Mouse (Mus musculus) gastrocnemius, postnatal 4 days (tissue): Measurements from ENCODE around the gene Slain1. TPM values are rescaled to one million over a fixed set of nuclear protein-coding genes. Genes with fewer than 3 reads are reported as not detected.
A peak's percentile ranks its signal among the peaks of the same experiment; 100 is the strongest.

Experiments
- DNase-seq, 2 experiments: peaks; one replicate each; pipeline ENCODE4 v3.0.0; 2021 to 2022; ENCODE audit warnings: low spot score in 2 of 2, mixed read lengths in 2 of 2
- total RNA-seq, 2 experiments: library from RNA; stranded (reverse); gene quantifications; 2 replicates each; pipeline ENCODE4 v1.2.3; 2021

The Slain1 gene
- total RNA-seq, 2 experiments from 2014 or later, result 0.44 to 0.47 TPM

- DNase-seq, result no peak
These were observed 14.4 kb downstream of the Slain1 start for GRCm38 (mm10) chr14:103664391-103664790.

- no peak for DNase-seq
These were observed 16.4 kb downstream of the Slain1 start for GRCm38 (mm10) chr14:103666347-103666954.

DNA sequence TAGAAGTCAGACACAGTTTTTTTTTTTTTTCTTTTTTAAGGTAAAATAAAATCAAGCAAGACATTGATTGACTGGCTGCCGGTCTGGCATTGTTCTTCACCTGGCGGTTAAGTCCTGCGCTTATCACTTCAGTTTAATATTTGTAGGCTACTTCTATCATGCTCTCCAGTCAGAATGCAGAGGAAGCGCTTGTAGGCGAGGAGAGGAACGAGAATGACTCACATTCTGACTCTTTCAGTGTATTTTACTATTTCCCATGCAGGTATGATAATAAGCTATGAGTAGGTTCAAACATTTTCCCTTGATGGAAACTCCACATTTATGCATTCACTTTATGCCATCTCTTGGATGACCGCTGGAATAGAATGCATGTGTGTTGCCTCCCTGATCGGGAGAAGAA is 17.0 kb downstream of the Slain1 start:
- no peak for DNase-seq

DNA sequence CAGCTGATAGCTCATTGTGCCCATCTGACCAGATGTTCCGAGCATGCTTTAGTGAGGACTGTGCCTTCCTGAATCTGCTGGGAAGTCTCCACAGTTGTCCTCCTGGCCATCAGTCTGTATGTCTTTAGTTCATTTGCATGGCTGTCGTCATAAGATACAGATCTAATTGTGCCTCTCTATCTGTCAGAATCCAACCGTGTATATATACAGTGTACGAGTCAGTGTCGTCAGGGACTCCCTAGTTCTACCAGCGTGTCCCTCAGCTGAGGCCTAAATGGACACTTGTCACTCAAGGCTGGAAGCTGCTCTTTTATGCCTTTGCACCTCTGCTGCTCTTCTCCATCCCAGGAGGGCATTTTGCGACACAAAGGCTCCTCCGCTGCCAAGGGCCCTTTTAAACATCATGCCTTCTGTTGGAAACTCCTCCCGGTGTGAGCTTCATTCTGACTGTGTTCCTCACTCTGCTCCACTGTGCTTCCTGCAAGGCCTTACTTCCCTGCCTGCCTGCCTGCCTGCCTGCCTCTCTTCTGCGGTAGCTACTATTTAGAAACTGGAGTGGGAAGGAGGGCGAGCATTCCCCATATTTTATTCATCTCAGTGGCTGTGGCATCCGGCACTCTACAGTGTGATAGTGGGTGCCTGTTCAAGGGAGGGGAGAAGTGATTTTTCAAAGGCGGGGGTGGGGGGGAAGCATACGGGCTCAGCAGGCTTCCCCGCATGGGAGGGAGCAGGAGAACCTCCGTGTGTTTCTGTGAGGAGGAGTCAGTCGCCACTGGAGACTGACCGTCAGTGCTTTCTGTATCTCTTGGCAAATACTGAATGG is 29.6 kb downstream of the Slain1 start:
- no peak for DNase-seq

DNA sequence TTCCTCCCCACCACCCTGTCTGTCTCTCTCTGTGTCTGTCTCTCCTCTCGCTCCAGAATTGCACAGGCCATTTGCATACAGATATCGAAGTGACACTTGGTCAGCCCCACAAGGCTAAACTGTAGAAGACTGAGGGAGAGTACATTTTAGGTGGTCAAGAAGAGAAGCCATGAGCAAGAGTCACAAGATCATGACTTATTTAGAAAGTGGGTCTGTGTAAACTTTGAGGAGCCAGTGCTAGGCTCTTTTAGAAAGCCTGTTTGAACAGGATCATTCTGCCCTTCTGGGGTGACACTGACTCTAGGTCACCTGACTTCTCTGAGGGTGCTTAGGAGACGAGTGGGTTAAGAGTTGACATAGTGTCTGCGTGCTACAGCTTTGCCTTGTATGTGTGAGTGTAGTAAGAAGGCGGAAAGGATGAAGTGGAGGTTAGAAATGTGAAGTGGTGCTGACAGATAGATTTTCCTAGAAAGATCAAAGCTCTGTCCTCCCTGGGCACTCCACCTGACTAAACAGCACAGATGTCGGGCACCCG is 30.3 kb downstream of the Slain1 start:
- no peak for DNase-seq

DNA sequence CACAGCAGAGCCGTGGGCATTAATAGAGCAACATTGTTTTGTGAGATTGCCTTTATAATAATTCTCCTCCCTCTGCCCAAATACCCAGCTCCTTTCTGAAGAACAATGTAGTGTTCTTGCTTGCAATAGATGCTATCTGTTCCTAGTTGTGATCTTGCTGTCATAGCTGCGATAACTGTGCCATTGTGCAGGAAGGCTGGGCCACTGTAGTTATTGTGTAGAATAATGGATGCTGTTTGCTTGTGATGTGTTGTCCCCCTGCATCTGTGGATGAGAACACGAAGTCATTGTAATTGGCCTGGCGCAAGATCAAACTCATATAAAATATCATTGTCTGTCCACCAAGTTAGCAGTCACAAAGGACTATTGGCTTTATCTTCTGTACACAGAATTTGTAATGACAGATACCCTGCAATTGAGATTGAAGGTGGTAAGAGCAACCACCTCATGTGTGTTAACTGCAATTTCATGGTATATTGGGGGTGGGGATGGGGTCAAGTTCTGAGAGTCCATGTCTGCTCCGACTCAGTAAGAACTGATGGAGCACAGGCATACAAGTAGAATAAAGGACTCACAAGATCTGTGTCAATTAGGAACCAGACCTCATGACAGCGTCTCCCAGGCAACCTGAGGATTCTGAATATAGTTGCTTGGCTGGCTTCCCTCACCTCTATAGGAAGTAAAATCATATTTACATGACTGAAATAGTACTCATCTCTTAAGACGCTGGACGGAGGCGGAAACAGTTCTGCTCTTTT is 32.8 kb downstream of the Slain1 start:
- DNase-seq, result no peak

DNA sequence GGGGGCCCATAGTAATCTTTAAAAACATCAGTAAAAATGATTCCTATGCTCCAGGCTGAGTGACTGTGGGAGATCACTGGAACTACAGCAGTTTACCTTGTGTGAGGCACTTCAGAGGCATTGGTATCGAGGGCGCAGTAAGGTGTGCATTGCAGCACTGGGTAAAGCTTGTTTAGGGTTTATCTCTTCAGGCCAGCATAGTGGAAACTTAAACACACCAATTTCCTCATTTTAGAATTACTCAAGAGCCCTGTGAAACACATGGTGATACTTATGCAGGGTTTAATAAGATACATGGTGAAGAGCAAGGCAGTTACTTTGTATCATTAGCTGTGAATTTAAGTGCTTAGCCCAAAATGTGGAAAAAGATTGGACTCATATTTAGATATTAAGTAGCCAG is 37.0 kb downstream of the Slain1 start:
- no peak for DNase-seq

DNA sequence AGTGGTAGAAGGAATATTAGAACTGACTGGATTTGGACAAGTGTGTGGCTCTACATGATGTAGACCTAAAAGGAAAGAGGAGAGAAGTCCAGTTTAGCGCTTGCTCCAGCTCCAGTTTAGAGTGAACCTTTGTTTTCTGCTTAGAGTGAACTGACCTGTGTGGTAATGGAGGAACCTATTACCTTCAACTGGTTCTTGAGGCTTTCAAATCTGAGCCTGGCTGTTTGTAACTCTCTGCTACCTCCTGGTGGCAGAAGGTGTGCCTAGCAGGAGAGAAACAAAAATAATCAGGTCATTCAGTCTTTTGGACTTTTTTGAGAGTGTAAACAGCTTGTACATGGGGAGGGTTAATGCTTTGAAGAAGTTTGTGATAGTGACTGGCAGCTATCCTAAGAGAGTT is 44.3 kb downstream of the Slain1 start:
- DNase-seq, result no peak

DNA sequence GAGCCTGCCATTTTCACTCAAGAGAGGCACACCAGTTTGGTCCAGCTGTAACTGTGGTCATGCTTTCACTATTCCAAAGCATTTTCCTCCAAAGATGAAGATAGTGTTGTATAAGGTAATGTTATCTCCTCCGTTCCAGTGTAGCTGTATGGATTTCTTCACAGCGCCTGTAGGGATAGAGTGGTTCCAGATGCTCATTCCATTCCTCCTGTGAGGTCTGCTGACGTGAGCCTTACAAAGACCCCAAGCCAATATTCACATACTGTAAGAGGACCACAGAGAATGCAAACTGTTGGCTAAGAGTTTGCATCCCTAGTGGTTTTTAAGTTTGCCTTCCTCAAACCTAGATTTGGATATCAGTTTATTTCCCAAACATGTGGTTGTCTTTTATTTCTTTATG is 45.6 kb downstream of the Slain1 start:
- DNase-seq, result no peak

GRCm38 (mm10) chr14:103697101-103697500 is 47.1 kb downstream of the Slain1 start:
- DNase-seq, result no peak

- no peak for DNase-seq
These were observed 49.3 kb downstream of the Slain1 start for GRCm38 (mm10) chr14:103699308-103699707.

- no peak for DNase-seq
These were observed 52.5 kb downstream of the Slain1 start for GRCm38 (mm10) chr14:103702516-103702915.

DNA sequence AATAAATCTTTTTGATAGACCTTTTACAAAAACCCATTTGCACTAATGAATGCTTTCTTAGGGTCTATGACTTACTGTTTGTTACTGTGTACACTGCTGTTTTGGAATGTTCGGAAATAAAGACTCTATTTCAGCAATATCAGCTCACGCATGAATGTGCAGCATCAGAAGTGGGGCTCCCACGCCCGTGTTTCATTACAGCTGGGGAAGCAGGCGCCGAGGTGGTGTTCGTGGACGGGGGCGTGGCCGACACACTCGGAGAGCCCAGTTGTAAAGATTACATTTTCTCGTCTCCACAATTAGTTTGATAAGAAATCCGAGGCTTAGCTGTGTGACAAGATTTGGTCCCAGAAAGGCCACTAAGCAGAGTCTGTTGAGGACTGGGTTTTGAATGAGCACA is 54.7 kb downstream of the Slain1 start:
- no peak for DNase-seq

- no peak for DNase-seq
These were observed 56.3 kb downstream of the Slain1 start for GRCm38 (mm10) chr14:103706347-103706746.

DNA sequence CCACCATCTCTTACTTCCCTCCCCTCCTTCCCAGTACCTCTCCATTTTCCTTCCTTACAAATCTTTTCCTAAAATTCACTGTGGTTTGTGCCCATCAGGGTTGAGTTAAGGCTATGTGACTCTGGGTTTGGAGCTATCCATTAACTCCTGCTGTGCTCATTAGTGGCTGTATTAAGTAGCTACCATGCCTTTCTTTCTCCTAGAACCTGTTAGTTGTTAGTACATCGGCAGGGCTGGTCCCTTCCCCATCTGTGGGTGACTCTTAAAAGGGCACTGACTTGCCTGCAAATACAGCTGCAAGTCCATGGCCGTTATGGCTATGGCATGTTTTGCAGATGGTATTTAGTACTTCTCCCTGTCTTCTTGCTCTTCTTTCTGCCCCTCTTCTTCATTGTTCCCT is 58.6 kb downstream of the Slain1 start:
- no peak for DNase-seq

DNA sequence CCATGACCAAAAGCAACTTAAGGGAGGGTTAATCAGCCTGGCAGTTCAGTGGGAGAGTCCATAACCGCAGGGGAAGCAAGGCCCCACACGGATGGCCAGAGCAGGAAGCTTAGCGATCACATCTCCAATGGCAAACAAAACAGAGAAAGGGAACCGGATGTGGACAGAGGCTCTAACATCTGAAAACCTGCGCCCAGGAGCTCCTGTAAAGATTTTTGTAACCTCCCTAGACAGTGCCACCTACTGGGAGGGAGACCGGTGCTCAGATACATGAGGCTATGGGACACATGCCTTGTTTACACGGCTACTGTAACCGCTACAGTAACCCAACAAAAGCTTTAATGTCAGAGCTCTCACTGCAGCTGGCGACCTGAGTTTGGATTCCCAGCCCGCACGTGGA is 59.2 kb downstream of the Slain1 start:
- DNase-seq, result no peak

DNA sequence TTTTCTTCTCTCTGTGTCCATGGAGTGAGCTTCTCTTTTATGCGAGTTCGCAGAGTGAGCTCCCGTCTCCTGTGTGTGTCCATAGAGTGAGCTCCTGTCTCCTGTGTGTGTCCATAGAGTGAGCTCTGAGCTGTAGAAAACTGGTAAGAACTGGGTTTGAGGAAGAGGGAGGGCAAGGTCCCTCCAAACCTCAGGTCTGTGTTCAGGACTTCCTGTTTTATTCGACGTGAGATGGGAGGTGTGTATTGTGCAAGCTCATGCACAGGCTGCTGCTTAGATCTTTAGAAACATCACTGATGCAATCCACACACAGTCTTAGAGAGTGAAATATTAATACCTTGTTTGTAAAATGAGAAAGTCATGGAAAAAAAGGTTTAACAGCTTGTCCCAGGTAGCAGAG is 63.0 kb downstream of the Slain1 start:
- DNase-seq, result no peak

DNA sequence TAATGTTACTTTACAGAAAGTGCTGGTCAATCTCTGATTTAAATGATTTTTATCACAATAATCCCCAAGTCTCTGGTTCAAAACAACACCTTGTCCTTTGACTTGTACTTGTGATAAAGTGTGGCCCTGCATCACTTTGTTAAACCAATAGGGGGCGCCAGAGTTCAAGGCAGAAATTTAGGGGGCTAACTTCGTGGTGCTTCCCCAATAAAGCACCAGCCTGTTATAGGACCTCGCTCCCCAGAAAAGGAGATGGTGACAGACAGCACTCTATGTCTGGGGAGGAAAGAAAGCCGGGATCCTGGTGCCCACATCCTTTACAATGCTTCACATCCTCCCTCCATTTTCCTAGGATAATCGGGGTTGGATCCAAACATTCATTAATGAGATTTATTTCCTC is 67.5 kb downstream of the Slain1 start:
- no peak for DNase-seq

DNA sequence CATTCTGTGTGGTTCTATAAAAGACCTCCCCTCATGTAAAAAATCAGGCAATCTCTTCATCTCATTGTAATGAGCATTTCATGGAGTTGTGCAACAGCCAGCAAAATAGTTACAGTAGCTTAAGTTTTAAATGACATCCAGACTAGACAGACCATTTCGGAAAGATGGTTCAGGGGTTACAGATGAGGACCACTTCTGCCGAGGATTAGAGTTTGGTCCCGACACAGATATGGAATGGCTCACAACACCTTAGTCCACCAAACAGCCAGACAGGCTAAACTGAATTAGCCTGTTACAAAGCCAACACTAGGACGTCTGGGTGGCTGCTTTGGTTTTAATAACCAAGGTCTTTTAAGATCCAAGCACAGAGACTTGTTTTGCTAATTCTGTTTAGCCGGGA is 68.0 kb downstream of the Slain1 start:
- no peak for DNase-seq

GRCm38 (mm10) chr14:103718393-103718792 is 68.4 kb downstream of the Slain1 start:
- no peak for DNase-seq

DNA sequence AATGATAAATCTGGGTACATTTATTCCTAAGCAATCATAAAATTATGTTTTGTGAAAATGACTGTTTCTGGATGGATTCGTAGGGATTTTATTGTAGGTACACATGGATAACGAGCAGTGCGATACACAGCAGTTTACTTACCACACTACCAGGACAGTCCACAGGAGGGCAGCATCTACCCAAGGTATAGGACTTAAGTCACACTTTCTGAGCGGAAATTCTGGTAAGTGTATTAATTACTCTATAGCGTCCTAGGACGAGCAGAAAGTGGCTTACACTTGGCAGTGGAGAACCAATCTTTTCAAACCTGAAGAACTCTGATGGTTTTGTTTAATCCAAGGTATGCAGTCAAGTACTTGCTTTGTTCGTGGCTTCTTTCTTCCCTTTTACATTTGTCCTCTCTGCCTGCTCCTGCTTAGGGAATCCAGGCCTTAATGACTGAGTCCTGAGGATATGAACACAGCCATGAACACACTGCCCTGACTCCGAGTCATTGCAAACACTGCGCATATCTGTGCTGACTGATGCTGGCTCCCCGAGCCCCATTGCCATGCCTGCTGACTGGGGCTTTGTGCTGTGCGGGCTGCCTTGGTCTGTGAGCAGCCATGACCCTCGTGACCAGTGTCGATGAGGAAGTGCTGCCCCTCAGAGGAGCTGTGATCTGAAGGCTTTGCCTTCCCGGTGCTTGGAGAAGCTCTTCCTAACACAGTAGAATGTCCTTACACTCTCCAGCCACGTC is 69.0 kb downstream of the Slain1 start:
- DNase-seq, result peak; percentile 65 to 82
